Mouse (Mus musculus) liver, embryonic 14.5 days (tissue): Measurements from ENCODE around the gene Zc3h6. TPM values are rescaled to one million over a fixed set of nuclear protein-coding genes. Genes with fewer than 3 reads are reported as not detected.

Source experiments
- ATAC-seq: fragments of 200-750 bp; cut with Nextera tagmentation; 2 replicates; pipeline ENCODE4 v1.8.0; 2017; ENCODE audit warnings: moderate number of reproducible peaks, mild to moderate bottlenecking, moderate library complexity; ENCODE audit not compliant: insufficient read depth
- DNase-seq, 3 experiments: peaks; one replicate each; pipeline ENCODE4 v3.0.0-alpha.2; 2012 to 2013; ENCODE audit warnings: low read depth in 3 of 3, low spot score in 3 of 3
- H3K27ac ChIP-seq: fragments of 300-500 bp; sonication (generic); 2 replicates; pipeline ENCODE4 v1.5.1; 2014; ENCODE audit warnings: moderate library complexity, mild to moderate bottlenecking, control low read depth, inconsistent platforms
- H3K27me3 ChIP-seq: fragments of 300-500 bp; sonication (generic); 2 replicates; pipeline ENCODE4 v1.6.1; 2014; ENCODE audit warnings: mild to moderate bottlenecking, low read length, moderate library complexity; ENCODE audit not compliant: control insufficient read depth, insufficient read depth
- H3K36me3 ChIP-seq: fragments of 300-500 bp; sonication (generic); replicated peaks from 2 replicates; pipeline ENCODE4 v1.6.1; 2014; ENCODE audit warnings: low read depth; ENCODE audit not compliant: control insufficient read depth, insufficient read depth
- H3K4me1 ChIP-seq, 2 experiments: fragments of 200-500 bp in 1 of 2; fragments of 300-500 bp in 1 of 2; sonication (generic) in 1 of 2; replicated peaks; 2 replicates each; pipeline ENCODE4 v1.6.1; 2012 to 2014; ENCODE audit warnings: antibody characterized with exemption in 1 of 2, inconsistent platforms in 1 of 2, low read length in 1 of 2; ENCODE audit not compliant: control insufficient read depth in 2 of 2, insufficient read depth in 2 of 2
- H3K4me2 ChIP-seq: fragments of 300-500 bp; sonication (generic); 2 replicates; pipeline ENCODE4 v1.6.1; 2014; ENCODE audit warnings: low read depth, mild to moderate bottlenecking, control low read depth, moderate library complexity
- H3K4me3 ChIP-seq, 2 experiments: fragments of 200-500 bp in 1 of 2; fragments of 300-500 bp in 1 of 2; sonication (generic) in 1 of 2; 2 replicates each; pipeline ENCODE4 v1.5.1; 2012 to 2014; ENCODE audit warnings: low read depth in 2 of 2, low read length in 2 of 2, mild to moderate bottlenecking in 2 of 2, control low read depth in 1 of 2, inconsistent platforms in 1 of 2, moderate library complexity in 1 of 2; ENCODE audit not compliant: insufficient read depth in 1 of 2
- H3K9ac ChIP-seq: fragments of 300-500 bp; sonication (generic); replicated peaks from 2 replicates; pipeline ENCODE4 v1.6.1; 2014; ENCODE audit warnings: mild to moderate bottlenecking, control low read depth, moderate library complexity
- H3K9me3 ChIP-seq: fragments of 300-500 bp; sonication (generic); 2 replicates; pipeline ENCODE4 v1.6.1; 2016; ENCODE audit warnings: low read length, mixed read lengths; ENCODE audit not compliant: control insufficient read depth
- CTCF ChIP-seq: IDR thresholded peaks from 2 replicates; pipeline ENCODE4 v1.5.1; 2016; ENCODE audit warnings: antibody characterized with exemption, low read depth, control low read depth
- EP300 ChIP-seq: IDR thresholded peaks from 2 replicates; pipeline ENCODE4 v1.6.1; 2016; ENCODE audit warnings: antibody characterized with exemption, low read depth
- WGBS: fragments of 180-500 bp; shearing (Covaris S2); extraction: QIAGEN DNeasy Blood & Tissue Kit; methylation state at CpG from one replicate; pipeline ENCODE4 v1.1.7; 2014; ENCODE audit not compliant: insufficient replicate concordance; 5-methylcytosine and 5-hydroxymethylcytosine counted together
- polyA plus RNA-seq, 2 experiments: library from polyadenylated mRNA; depleted of rRNA in 1 of 2; stranded (reverse) in 1 of 2; unstranded in 1 of 2; fragments of >200 nt; fragmentation: Nextera tagmentation in 1 of 2; extraction: Ambion mirVana in 1 of 2; gene quantifications; 2 replicates each; pipeline versions ENCODE4 v1.2.1 to v1.2.3; 2012 to 2014

Gene Zc3h6
- polyA plus RNA-seq, 2 experiments = 0.56 to 0.75 TPM

DNA sequence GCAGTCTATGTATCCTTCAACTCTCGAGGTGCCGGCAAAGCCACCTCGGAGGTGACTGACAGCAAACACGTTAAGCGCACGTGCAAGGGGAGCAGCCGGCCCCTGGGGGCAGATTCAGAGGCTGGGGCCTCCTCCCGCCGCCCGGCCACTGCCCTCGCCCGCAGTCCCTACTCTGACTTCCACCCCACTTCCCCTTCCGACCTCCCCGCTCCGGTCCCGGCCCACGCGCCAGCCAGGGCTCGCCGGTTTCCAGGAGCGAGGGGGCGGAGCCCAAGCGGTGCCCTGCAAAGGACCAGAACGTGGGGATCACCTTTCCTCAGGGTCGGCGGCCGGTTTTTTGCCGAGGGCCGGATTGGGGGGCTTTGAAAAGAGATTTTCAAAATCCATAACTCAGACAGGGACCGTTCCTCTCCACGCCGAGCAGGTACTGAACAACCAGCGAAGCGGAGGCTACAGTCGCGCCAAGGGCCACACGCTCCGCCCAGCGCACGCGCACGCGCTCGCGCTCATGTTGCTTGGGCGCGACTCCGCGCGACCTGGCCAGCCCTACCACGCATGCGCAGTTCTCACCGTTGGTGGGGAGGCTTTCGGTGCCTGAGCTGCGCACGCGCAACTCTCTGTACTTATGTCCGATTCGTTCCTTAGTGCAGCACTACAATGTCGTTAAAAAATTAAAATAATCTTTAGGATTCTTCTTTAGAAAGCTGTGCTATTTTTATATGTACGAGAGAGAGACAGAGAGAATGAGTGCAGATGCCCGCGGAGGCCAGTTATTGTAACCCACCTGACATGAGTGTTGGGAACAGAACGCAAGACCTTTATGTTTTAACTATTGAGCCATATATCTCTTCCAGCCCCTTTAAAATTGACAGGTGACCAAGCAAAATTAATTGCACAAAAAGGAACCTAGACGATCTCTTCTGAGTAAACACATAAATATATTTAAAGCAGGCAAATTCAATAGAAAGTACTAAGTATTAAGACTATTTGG, 23.4 kb upstream of the Zc3h6 start, which contains the start of gene Zc3h8:
Zc3h8 (minus strand) TSS at position 540 of the 991 bp plus-strand sequence.
- H3K9ac ChIP-seq = peak within 1 kb of the TSS; percentile 72
- DNase-seq (peak; percentile 93 to 94 (median 93)), ATAC-seq (peak; percentile 97)
- TF ChIP-seq CTCF (no peak), EP300 (no peak)
- peak within 1 kb of the TSS; percentile 74 to 88 for H3K4me3 ChIP-seq
- H3K27me3 ChIP-seq = no peaks in the 10 kb centered on the region
- peaks cover 6 to 7% of the 10 kb centered on the region in 2 experiments; a peak in 2 of 4 replicates for H3K4me1 ChIP-seq
- 2% methylated on average over 65 of the region's 65 CpGs for WGBS
- no peaks in the 10 kb centered on the region for H3K9me3 ChIP-seq
- H3K4me2 ChIP-seq = peak within 1 kb of the TSS; percentile 98
- peak within 1 kb of the TSS; percentile 55 for H3K27ac ChIP-seq
- no peaks in the 10 kb centered on the region; the same call in 1 of the 2 replicates for H3K36me3 ChIP-seq

DNA sequence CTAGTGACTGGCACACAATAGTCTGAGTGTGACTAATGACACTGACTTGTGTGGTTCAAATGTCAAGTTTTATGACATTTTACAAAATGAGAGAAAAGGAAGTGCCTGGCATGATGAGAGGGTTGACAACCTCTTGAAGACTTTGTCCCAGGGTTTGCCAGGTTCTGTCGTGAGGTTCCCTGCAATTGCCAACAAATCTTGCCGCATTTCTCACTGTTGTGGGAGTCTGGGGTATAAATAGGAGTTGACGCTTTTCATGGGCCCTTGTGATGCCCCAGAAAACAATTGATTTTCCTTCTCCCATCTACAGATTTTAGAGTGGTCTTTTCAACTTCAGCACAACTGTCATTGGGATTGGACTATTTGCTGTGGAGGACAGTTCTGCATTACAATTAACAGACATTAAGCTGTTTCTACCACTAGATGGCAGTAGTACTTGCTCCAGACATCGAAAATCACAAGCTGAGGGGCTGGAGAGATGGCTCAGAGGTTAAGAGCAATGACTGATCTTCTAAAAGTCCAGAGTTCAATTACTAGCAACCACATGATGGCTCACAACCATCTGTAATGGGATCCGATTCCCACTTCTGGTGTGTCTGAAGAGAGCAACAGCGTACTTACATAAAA, 19.1 kb upstream of the Zc3h6 start:
- DNase-seq (peak; percentile 31 to 49 (median 41)), ATAC-seq (no peak)
- H3K9me3 ChIP-seq = no peaks in the 10 kb centered on the region
- no peaks in the 10 kb centered on the region for H3K36me3 ChIP-seq
- H3K9ac ChIP-seq = no peak overlapping the region
- no peak overlapping the region for H3K4me2 ChIP-seq
- H3K27me3 ChIP-seq = no peaks in the 10 kb centered on the region
- no peak overlapping the region for H3K4me3 ChIP-seq
- peaks cover 3% of the 10 kb centered on the region in 2 experiments; a peak in 2 of 4 replicates for H3K4me1 ChIP-seq
- H3K27ac ChIP-seq = no peak overlapping the region
- TF ChIP-seq EP300 = no peak
- peak; percentile 80 for TF ChIP-seq CTCF
- WGBS = 34% methylated on average over 6 of the region's 6 CpGs

DNA sequence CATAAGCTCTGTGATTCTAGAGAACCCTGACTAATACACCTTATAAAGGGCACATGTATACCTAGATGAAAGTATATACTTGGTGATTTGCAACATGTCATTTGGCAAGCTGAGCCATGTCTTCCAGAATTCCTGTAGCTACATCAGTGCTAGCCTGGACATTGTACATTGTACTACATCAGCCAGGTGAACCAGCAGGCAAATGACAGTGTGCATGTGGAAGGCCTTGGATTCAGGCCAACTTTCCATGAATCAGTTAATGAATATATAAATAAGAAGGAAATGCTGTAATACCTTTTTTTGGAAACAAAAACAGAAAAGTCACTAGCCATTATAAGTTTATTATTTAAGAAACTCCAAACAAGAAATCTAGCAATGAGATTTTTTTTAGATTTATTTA, 13.0 kb upstream of the Zc3h6 start:
- DNase-seq = no peak
- no peak for TF ChIP-seq EP300
- TF ChIP-seq CTCF = no peak

DNA sequence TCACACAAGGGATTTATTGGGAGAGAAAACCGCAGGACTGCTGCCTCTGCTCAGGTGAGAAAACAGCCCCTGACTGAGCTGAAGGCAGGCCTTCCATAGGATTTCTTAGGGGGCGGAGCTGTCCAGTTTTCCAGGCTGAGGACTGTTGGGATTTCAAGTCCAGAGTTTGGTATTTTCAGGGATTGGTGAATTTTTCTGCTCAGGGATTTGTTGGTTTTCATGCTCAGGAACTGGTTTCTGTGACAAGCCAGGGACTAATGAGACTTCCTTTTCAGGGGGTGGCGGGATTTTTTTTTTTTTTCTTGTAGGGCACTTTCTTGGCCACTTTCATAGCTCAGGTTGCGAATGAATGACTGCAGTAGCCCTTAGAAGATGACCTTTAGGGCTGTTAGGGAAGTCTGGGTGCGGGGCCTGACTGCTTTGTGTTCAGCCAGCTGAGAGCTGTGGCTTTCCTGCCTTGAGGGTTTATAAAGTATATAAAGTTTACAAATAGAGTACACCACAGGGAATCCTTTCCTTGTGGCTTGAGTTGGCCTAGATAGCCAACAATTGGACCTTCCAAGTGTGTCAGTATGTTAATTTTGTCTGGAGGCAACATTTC, 1.6 kb upstream of the Zc3h6 start:
- Histone ChIP-seq H3K36me3 (no peaks in the 10 kb centered on the region), H3K27me3 (no peaks in the 10 kb centered on the region), H3K4me3 (no peak overlapping the region; a peak in 1 of 4 replicates), H3K4me1 (peaks cover 8% of the 10 kb centered on the region in 2 experiments; a peak in 3 of 4 replicates), H3K4me2 (peak overlapping the region; percentile 84; the same call in 1 of the 2 replicates), H3K9ac (no peak overlapping the region), H3K9me3 (no peaks in the 10 kb centered on the region), H3K27ac (no peak overlapping the region)
- DNase-seq (no peak), ATAC-seq (no peak)
- WGBS = 75% methylated on average over 5 of the region's 5 CpGs
- no peak for TF ChIP-seq EP300
- no peak for TF ChIP-seq CTCF

More for the DNA sequence above, 13.0 kb upstream of the Zc3h6 start:
- Histone ChIP-seq H3K4me1 (no peaks in the 10 kb centered on the region), H3K9me3 (no peaks in the 10 kb centered on the region), H3K9ac (no peak overlapping the region), H3K27me3 (no peaks in the 10 kb centered on the region), H3K4me3 (no peak overlapping the region), H3K27ac (no peak overlapping the region), H3K4me2 (no peak overlapping the region), H3K36me3 (no peaks in the 10 kb centered on the region)
- ATAC-seq = no peak
